Mouse (Mus musculus) gastrocnemius, postnatal 14 days (tissue): ENCODE results near the gene Rela. TPM values are rescaled to one million over a fixed set of nuclear protein-coding genes. Genes with fewer than 3 reads are reported as not detected.
A peak's percentile ranks its signal among the peaks of the same experiment; 100 is the strongest.

ENCODE experiments used
- DNase-seq: peaks from one replicate; pipeline ENCODE4 v3.0.0; 2021; ENCODE audit warnings: mixed read lengths
- intact Hi-C: fragments of 180-260 bp; cut with DNase I; formaldehyde crosslinking; loops from one replicate; pipeline ENCODE4 v1.15.1; 2025; ENCODE audit warnings: low total_unique reads
- total RNA-seq, 2 experiments: library from RNA; stranded (reverse); gene quantifications; 2 replicates each; pipeline ENCODE4 v1.2.3; 2021

Rela gene
- total RNA-seq, 2 experiments from 2014 or later = 17.1 to 21.9 TPM

DNA sequence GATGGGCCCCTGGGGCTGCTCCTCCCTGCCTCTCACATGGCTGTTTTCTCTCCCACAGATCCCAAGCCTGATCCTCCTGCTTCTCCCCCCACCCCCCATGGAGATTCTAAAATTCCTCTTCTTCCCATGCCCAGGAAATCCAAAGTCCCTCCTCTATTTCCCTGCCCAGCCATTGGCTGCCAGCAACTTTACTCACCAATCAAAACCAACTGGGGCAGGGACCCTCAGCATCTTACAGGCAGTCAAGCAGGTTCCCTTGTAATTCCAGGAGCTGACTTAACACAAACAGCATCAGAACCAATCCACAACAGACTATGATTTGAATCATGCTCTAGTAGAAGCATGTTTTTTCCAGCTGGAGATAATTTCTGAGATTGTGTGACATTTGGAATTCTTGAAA is 7.4 kb upstream of the Rela start:
- no peak for DNase-seq
- intact Hi-C loops = no loop called here

DNA sequence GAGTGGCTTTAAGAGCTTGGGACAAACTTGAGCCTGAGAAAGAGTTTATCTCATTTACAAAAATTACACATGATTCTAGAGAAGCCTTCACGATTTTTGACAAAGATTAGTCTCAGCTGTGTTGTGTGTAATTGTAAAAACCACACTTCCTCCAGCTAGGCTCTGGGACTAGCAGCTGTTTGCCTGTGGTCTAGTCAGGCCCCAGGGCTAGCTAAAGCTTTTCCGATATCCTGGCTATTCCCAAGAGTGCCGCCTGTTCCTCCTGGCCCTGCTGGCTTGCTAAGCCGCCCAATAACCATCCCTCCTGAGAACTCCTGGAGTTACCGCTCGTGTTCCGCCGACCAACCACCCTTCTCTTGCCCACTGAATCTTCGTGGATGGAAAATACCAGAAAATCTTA is 5.2 kb upstream of the Rela start:
- DNase-seq = no peak
- intact Hi-C loops = no loop called here

DNA sequence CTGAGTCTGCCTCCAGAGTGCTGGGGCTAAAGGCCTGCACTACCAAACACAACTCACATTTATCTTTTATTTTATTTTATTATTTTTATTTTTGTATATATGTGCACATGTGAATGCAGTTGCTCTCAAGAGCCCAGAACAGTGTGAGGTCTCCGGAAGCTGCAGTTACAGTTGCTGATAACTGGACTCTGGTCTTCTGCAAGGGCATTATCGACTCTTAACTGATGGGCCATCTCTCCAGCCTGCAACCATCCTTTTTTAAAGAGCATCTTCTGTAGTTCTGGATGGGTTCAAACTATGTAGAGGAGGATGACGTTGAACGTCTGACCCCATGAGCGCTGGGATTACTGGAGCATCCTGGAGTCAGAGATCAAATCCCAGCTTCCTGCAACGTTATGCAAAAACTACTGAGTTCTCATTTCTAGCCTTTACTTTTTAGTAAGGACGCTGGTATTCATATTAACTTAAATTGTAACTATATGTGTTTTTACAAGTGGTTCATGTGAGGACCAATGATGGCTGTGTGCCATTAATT is 1.2 kb upstream of the Rela start:
- no peak for DNase-seq
- intact Hi-C loops = no loop called here

DNA sequence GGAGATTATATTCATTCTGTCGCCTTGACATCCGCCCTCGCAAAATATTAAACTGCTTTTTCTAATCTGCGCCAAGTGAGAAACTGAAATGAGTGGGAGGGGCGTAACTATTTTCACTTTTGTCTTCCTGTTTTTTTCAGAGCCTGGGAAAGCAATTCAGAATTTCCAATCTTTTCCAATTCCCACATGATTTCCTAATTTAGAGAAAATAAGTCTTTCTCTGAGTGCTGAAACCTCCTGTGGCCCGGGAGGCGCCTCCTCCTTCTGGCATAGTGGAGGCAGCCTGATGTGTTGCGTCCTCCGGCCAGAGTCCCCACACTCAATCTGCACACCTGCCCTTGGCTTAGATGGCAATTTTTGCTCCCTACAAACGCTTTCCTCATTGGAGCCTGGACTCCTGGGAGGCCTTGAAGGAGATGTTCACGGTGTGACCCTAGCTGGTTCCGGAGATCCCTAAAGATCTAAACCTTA is 677 bp upstream of the Rela start:
- intact Hi-C loops = no loop called here
- no peak for DNase-seq

DNA sequence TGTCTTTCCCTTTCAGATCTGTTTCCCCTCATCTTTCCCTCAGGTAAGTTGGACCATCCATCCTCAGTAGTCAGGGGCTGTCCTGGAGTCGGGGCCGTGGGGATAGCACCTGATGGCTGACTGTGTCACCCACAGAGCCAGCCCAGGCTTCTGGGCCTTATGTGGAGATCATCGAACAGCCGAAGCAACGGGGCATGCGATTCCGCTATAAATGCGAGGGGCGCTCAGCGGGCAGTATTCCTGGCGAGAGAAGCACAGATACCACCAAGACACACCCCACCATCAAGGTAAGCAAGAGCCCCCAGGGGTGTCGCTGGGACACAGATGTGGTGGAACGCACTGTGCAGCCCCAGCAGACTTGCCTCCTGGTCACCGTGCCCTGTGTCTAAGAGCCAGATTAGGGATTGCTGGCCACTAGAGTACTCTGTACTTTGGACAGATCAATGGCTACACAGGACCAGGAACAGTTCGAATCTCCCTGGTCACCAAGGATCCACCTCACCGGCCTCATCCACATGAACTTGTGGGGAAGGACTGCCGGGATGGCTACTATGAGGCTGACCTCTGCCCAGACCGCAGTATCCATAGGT is 1.2 kb downstream of the Rela start:
- intact Hi-C loops = no loop called here
- no peak for DNase-seq

DNA sequence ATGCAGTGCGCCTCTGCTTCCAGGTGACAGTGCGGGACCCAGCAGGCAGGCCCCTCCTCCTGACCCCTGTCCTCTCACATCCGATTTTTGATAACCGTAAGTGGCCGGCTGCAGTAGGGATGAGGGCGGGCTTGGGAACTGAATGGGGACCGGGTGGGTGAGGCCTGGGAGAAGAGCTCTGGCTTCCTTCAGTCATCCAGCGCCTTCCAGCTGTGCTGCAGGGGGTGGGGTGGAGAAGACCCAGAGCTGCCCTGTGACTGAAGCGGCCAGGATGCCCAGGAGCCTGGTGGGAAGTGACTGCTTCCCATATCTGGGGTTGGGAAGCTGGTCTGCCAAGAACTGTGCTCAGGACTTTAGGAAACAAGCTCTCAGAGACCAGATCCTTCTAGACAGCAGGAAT is 3.1 kb downstream of the Rela start:
- DNase-seq = no peak
- intact Hi-C loops = no loop called here

DNA sequence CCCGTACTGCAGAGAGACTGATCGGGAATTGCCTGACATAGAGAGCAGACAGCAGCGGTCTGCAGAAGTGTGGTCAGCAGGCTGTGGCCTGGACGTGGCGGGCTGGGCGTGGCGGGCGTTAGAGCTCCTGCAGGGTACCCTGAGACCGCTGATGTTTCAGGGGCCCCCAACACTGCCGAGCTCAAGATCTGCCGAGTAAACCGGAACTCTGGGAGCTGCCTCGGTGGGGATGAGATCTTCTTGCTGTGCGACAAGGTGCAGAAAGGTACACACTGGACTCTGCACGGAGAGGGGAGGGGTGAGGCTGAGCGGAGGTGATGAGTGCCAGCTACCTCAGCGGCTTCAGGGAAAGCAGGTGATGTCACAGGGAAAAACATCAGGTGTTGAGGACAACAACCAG is 3.7 kb downstream of the Rela start:
- intact Hi-C loops = no loop called here

DNA sequence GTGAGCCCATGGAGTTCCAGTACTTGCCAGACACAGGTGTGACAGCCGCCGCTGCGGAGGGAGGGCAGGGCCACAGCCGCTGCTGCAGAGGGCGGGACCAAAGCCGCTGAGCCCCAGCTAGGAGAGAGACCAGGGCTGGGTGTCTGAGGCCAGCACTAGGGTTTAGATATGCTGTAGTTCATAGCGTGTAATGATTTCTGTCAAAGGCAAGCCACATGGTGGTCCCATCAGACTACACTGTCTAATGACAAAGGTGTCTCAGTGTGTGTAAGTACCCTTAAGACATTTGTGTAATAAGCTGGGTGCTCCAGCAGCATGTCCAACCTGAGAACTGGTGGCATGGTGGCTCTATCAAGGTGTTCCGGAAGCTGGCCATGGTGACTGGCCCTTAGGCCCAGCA is 4.4 kb downstream of the Rela start:
- intact Hi-C loops = no loop called here
- no peak for DNase-seq

More for the DNA sequence above, 3.7 kb downstream of the Rela start:
- DNase-seq = no peak

DNA sequence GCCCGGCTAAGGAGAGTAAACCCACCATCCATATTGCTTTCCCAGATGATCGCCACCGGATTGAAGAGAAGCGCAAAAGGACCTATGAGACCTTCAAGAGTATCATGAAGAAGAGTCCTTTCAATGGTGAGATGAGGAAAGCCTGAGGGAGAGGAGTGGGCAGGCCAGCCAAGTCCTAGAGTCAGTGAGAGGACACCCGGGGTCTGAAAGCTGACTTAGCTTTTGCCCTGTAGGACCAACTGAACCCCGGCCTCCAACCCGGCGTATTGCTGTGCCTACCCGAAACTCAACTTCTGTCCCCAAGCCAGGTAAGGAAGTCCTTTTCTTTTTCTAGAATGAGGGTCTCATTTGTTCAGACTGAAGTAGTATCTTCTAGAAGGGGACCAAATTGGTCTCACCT is 8.0 kb downstream of the Rela start:
- DNase-seq = no peak
- intact Hi-C loops = no loop called here

DNA sequence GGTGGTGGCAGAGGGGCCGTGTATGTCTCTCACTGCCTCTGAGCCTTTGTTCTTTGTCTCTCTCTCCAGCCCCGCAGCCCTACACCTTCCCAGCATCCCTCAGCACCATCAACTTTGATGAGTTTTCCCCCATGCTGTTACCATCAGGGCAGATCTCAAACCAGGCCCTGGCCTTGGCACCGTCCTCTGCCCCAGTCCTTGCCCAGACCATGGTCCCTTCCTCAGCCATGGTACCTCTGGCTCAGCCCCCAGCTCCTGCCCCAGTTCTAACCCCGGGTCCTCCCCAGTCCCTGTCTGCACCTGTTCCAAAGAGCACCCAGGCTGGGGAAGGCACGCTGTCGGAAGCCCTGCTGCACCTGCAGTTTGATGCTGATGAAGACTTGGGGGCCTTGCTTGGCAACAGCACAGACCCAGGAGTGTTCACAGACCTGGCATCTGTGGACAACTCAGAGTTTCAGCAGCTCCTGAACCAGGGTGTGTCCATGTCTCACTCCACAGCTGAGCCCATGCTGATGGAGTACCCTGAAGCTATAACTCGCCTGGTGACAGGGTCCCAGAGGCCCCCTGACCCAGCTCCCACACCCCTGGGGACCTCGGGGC is 9.5 kb downstream of the Rela start:
- intact Hi-C loops = no loop called here
- DNase-seq = no peak

DNA sequence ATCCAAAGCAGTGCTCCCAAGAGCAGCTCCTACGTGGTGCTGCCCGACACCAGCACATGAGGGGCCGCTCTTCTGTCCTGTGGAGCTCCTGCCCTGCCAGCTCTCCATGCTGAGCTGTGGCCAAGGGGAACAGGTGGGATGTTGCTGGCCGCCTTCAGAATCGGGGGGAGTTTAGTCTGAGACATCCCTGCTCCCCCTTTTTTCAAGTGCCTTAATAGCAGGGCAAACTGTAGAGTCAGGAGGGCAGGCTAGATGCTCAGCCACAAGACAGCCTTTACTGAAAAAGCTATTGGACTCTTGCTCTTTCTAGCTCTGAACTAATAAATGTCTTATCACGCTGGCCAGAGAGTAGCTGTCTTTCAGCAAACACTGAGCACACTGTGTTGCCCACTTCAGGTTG is 10.5 kb downstream of the Rela start:
- DNase-seq = no peak
- intact Hi-C loops = no loop called here

DNA sequence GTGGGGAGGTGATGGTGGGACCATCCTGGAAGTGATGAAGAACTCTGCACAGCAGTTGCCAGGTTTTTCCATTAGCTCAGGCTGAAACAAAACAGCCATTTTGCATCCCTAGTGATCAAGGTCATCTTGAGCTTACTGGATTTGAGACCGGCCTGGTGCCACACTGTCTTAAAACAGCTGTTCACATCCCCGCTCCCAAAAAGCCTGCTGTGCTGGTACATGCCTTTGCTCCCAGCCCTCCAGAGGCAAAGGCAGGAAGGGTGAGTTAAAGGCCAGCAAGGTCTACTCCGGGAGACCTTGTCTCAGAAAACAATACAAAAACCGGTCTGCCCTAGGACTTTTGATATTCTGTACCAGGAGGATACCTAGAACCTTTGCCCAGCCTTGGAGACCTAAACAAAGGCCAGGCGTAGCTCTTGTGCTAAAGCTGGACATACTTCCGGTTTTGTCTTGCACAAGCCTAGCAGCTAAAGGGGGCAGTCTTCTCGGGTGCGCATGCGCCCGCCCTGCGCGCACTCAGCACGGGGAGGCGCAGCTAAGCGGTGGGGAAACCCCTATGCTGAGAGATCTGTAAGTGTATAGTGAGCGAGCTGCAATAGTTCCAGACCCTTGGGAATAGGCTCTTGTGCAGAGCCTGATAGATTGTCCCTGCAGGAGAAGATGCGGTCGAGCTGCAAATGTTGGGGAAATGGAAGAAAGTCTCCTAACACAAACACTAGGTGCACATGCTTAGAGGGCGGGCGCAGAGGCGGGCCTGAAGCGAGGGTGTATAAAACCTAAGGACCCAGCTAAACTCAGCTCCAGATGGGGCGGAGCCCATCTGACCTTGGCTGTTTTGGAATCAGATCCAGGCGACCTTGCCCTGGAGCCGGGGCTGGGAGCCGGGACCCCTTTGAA is 11.4 kb downstream of the Rela start:
- intact Hi-C loops = no loop called here
- DNase-seq = peak; percentile 85

DNA sequence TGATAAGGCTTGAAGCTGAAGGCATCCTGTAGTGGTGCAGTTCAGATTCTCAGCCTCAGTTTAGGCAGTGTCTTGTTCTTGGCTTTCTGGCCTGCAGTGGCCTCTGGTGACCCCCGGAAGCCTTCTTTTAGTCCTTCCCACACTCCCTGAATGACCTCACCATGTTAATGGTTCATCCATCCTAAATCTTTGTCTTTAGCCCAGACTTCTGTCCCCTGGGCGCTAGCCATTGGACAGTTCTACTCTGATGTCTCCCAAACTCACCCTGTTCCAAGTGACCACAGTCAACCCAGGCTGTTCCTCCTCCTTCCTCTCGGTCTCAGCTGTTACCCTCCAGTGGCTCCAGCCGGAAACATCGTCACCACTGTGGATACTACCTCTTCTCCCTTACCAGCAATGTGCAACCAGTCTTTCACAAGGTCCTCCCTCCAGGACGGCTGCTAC is 12.0 kb downstream of the Rela start:
- peak; percentile 79 for DNase-seq
- intact Hi-C loops = no loop called here

DNA sequence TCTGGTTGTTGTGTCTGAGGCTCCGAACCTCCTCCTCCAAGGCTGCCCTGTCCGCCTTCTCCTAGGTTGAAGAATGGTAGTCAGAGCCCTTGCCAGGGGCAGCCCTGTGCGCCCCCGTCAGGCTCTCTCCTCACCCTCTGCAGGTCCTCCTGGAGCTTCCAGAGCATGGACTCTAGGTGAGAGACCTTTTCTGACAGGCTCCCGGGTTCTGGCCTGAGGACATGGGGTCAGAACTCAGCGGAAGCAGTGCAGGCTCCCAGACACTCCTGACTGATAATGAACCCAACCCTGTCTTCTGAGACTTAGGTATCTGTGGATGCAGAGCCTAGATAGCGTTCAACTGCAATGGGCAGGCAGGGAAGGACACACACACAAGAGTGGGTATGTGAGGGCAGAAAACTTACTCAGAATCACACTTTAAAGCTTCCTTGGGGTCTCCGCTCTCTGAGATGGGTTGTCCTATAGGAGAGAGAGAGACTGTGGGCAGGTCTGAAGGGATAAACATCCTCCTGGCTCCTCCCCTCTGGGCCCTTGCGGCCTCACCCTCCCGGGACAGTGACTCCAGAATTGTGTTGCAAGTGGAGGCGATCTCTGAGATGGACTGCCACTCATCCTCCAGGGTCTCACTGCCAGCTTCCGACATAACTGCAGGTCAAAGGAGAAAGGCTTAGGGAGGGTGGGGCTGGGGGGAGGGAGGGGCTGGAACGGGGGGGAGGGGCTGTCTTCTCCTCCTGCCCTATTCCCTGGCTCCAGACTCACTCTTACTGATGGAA is 14.4 kb downstream of the Rela start:
- intact Hi-C loops = no loop called here
- DNase-seq = no peak

DNA sequence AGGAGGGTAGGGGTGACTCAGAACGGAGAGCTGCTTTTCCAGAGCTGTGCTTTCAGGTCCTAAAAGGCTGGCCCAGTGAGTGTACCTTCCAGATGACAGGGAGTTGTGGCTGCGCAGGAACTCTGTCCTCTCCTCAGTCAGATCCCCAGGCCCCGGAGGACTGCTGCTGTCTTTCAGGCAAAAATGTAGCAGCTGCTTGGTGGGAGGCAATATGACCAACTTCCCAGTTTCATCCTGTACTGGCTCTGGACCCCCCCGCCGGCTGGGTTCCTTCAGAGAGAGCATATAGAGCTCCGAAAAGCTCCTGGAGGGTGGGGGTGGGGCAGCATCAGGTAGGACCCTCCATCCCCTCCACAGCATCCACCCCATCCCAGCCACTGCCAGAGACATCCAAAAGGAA is 15.3 kb downstream of the Rela start:
- no peak for DNase-seq
- intact Hi-C loops = no loop called here

DNA sequence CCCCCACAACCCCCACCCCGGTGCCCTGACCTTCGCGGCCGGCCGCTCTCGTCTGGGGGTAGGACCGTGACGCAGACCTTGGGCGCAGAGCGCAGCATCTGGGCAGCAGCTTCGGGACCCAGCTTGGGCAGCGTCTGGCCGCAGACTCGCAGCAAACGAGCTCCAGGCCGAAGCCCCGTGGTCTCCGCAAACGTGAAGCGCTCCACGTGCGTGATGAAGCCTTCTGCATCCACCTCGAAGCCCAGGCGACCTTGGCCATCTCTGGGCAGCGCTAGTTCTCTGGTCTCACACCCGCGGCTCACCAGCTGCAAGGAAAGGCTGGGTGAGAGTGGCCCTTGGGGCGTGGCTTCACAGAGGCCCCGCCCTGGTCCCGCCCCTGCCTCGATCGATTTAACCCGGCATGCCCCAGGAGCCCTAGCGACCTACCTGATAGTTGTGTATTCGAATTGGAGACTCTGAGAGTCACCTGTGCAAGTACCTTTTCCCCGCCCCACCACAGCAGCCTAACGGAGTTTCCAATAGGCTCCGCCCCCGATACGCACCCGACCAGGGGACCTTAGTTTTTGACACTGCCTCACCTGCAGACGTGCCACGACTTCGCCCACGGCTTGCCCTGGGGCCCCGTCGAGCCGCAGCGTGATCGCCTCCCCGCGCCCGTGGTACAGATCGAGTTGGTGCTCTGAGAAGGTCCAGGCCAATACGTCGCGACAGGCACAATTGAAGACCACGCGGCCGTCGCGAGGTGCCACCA is 16.9 kb downstream of the Rela start:
- DNase-seq = no peak
- intact Hi-C loops = no loop called here

DNA sequence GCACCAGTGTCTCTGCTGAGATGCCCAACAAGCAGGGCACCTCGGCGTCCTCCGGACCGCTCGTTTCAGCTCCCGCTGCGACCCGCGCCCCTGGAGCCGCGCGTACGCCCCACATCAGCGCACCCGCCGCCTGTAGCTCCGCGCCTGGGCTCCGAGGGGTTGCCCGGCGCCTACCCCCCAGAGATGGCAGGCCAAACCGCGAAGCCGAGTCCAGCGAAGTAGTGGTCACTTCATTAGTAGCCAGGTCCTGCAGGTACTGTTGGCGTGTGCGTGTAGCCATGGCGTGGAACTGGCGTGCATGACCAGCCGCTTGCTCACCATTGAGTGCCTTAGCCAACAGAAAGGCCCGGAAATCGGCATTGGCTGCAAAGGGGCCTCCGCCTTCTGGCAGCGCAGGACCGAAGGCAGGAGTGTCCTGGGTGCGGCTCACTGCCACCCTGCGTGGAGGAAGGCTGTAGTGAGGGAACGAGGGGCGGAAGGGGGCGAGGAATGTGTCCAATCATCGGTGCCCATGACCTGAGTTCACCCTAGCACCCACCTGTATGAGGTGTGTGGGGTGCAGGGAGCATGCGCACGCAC is 17.5 kb downstream of the Rela start:
- no peak for DNase-seq
- intact Hi-C loops = no loop called here

DNA sequence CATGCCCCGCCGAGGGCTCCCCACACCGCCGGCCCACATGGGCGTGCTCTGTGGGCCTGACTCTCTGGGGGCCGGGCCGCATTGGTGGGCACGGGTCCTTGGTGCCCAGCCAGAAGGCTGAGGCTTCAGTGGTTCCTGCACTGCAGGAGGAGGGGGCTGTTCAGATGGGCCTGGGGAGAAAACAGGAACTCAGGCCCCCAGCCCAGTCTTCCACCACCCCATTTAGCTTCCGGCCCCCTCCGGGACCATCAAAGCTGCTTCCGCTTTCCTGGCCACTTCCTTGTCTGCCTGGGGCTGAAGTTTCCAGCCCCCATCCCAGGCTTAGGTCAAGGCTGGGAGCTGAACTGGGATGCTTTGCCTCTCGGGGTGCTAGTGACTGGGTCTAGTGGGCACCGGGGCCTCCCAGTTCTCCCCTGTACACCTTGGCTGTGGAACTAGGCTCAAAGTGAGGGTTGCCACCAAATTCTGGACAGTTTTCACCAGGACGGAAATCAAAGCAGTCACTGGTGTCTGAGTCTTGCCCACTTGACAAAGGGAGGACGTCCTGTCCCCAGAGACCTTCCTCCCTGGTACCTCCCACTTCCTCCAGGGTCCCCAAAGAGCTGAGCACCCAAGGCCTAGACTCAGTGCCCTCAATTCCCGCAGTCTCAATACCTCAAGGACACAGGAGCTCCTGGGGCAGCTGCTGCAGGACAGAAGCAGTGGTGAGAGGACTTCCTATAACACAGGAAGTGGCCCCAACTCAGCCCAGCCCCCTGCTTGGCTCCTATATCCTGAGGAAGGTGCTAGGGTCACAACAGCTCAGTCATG is 23.9 kb downstream of the Rela start:
- intact Hi-C loops = no loop called here
- no peak for DNase-seq
